Mouse (Mus musculus): ENCODE results near the gene Krtap3-1. TPM values are rescaled to one million over a fixed set of nuclear protein-coding genes. Genes with fewer than 3 reads are reported as not detected.
A peak's percentile ranks its signal among the peaks of the same experiment; 100 is the strongest.
"Not testable (repeated sequence)": the region's sequence is repeated elsewhere in the genome, so short reads cannot be mapped to it uniquely, and the experiment has no call there.

The Krtap3-1 gene
- not detected for total RNA-seq (2021)

DNA sequence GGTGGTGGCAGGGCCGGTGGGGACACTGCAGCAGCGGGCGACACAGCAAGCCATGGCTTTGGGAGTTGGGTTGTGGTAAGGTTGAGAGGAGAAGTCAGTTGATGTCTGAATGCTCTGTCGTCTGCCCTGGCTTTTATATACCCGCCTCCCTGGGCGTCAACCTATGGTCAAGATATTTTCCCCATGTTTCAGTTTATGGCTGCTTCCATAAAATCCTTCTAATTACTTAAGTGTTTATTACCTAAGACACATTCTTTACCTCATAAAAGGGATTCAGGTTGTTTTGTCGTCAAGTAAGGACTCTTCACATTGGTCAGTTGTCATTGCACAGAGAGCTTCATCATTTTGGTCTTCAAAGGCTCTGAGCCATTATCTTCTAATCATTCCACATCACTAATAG, at the start of gene Krtap3-1:
TSS of gene Krtap3-1 (minus strand) at position 101 of the 400 bp plus-strand sequence.
- intact Hi-C loops (cut with DNase I), result no loop called here

DNA sequence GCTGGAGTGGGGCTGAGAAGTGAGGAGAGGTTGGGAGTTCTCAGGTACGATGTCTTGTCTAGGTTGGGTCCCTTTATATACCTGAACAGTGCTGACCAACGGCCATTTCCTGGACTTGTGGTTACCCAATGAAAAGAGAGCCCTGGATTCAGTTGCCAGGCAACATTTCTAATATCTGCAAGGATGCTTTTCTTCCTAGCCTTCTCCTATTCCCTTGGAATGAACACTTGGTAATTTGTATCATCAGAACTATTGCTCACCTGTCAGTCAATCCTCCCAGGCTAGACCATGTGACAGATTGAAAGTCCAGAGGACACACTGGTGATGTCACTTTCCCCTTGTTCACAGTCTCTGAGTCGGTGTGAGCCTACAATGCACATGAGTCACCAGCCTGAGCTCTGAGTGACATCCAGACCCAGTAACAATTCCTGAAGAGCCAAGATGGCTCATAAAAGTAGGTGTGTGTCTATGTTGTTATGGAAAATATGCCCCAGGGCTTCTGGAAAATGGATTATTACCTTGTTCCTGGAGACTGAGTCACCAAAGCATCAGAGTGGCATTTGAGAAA, 48.5 kb upstream of the Krtap3-1 start, which contains the start of gene Krtap2-4:
TSS of gene Krtap2-4 (minus strand) at position 51 of the 568 bp plus-strand sequence.
- intact Hi-C loops (cut with DNase I), result no loop called here
- no peak for DNase-seq

More for the DNA sequence above, at the start of gene Krtap3-1:
- no peak for DNase-seq

DNA sequence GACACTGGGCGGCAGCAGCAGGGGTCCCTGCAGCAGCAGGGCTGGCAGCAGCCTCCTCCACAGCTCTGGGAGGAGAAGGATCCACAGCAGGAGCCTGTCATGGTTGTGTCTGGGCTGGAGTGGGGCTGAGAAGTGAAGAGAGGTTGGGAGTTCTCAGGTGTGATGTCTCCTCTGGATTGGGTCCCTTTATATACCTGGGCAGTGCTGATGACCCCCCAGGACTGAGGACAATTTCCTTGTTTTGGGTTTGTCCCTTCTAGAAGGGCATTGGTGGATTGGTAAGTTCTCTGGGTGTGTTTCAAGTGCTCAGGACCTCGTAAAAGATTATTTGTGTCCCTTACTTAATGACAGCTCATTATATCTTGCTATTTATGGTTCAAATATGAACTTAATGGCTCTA, 43.7 kb upstream of the Krtap3-1 start, which contains the start of gene Gm11937:
TSS of gene Gm11937 (minus strand) at position 101 of the 400 bp plus-strand sequence.
- intact Hi-C loops (cut with DNase I); DNase-seq: not testable (repeated sequence)

DNA sequence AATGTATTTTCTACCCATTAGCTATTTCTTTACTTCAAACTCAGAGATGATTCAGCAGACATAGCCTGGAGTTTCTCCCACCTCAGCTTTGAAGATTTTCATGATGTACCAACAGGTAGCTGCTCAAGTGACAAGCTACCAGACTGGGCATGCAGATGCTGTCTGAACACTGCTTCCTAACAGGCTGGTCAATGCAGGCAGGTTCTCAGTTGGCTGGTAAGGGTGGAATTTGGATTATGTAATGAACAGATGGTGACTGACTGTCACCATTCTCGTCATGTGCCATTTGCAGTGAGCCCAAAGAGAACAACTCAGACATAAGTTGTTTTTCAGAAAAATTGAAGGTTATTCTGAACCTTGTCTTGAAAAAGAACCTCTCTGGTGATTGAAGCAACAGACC, 42.7 kb upstream of the Krtap3-1 start:
- intact Hi-C loops (cut with DNase I), result no loop called here
- no peak for DNase-seq

DNA sequence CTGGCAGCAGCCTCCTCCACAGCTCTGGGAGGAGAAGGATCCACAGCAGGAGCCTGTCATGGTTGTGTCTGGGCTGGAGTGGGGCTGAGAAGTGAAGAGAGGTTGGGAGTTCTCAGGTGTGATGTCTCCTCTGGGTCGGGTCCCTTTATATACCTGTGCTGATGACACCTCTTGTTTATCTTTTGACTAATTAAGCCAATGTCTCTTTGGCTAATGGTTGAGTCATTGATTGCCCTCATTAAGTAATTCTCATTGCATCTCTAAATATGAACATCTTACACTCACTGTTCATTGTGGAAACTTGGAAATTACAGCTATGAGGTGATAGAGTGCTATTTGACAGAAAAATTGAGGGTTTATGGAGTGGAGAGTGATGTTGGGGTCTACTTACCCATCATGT, 36.8 kb upstream of the Krtap3-1 start, which contains the start of gene Gm11938:
TSS of gene Gm11938 (minus strand) at position 101 of the 400 bp plus-strand sequence.
- DNase-seq; intact Hi-C loops (cut with DNase I): not testable (repeated sequence)

DNA sequence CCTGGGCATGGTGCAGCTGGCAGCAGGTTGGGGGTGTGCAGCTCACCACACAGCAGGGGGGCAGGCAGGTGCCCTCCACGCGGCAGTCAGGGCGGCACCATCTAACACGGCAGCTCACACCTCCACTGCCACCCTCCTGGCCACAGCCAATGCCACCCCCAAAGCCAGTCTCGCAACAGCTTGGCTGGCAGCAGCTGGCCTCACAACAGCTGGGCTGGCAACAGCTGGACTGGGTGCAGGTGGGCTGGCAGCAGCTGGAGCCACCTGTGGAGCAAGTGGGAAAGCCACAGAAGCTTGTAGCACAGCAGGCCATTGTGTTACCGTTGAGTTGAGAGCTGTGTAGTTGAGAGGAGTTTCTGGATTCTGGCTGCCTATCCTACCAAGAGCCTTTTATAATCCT, 31.3 kb upstream of the Krtap3-1 start, which contains the start of gene Krtap9-3:
TSS of gene Krtap9-3 (minus strand) at position 364 of the 400 bp plus-strand sequence.
- intact Hi-C loops (cut with DNase I); DNase-seq: not testable (repeated sequence)

DNA sequence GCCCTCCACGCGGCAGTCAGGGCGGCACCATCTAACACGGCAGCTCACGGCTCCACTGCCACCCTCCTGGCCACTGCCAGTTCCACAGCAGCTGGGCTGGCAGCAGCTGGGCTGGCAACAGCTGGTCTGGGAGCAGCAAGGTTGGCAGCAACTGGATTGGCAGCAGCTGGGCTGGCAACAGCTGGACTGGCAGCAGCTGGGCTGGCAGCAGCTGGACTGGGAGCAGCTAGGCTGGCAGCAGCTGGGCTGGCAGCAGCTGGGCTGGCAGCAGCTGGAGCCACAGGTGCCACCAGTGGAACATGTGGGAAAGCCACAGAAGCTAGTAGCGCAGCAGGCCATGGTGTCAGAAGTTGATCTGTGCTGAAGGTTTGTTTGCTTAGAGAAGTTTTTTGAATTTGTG, 24.6 kb upstream of the Krtap3-1 start, which contains the start of gene Krtap1-3:
TSS of gene Krtap1-3 (minus strand) at position 359 of the 400 bp plus-strand sequence.
- intact Hi-C loops (cut with DNase I), result no loop called here
- DNase-seq, result no peak

DNA sequence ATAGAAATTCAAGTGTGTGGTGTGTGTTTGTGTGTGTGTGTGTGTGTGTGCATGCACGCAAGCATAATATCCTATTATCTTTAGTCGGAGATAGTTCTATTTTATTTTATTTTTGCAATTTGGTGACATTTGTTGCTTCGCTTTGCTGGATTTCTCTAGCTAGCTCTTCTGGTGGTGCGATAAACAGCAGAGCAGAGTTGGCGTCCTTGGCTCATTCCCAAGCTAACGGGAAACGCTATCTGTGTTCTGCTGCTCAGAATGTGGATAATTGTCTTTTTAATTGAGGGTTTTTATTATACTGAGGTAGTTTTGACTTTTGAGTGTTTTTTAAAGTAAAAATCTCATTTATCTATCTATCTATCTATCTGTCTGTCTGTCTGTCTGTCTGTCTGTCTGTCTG, 18.7 kb upstream of the Krtap3-1 start:
- no peak for DNase-seq
- intact Hi-C loops (cut with DNase I), result no loop called here

DNA sequence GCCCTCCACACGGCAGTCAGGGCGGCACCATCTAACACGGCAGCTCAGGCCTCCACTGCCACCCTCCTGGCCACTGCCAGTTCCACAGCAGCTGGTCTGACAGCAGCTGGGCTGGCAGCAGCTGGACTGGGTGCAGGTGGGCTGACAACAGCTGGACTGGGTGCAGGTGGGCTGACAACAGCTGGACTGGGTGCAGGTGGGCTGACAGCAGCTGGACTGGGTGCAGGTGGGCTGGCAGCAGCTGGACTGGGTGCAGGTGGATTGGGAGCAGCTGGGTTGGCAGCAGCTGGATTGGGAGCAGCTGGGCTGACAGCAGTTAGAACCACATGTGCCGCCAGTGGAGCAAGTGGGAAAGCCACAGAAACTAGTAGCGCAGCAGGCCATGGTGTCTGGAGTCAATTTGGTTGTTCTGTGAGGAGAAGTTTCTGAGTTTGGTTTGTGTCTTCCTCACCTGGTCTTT, 16.8 kb upstream of the Krtap3-1 start, which contains the start of gene Krtap1-4:
TSS of gene Krtap1-4 (minus strand) at position 410 of the 460 bp plus-strand sequence.
- no peak for DNase-seq
- intact Hi-C loops (cut with DNase I), result no loop called here

DNA sequence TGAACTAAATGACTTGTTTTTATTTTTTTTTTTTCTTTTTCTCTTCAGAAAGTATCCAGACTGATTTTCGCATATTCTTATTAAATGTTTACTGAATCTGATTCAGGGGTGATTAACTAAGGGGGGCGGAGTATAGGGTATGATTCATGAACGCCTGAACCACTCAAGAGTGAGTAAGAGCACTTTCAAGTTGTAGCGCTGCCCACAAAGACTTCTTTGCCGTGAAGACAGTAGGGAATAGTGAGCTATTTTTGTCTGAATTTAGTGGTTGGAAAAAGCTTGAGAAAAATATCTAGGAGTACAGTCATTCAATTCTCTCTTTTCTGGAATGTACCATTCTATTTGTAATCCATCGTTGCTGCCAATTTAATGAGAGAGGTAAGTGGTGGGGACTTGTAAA, 15.1 kb upstream of the Krtap3-1 start:
- DNase-seq, result no peak
- intact Hi-C loops (cut with DNase I), result no loop called here

DNA sequence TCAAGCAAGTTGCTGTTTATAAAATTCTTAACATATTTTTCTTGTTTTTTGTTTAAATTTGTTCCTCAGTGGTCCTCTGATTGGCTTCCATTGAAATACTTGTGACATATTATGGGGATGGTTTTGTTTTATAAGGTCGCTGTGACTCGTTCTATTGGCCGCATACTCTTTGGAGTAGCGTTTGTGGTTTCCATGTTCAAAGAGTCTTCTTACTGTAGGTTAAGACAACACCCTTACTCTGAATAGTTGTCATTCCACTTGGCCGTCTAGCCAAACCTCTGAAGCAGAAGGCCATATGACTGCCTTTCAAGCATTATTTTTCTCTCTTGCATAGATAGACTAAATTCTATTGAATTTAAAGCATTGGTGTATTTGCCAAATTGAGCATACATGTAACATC, 14.6 kb upstream of the Krtap3-1 start:
- intact Hi-C loops (cut with DNase I), result no loop called here

DNA sequence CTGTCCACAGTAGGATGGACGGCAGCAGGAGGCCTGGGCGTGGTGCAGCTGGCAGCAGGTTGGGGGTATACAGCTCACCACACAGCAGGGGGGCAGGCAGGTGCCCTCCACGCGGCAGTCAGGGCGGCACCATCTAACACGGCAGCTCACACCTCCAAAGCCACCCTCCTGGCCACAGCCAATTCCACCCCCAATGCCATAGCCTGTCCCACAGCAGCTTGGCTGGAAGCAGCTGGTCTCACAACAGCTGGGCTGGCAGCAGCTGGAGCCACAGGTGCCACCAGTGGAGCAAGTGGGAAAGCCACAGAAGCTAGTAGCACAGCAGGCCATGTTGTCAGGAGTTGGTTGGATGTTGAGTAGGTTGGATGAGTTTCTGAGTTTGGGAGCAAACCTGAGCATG, 14.2 kb upstream of the Krtap3-1 start, which contains the start of gene Krtap1-5:
TSS of gene Krtap1-5 (minus strand) at position 381 of the 400 bp plus-strand sequence.
- intact Hi-C loops (cut with DNase I), result no loop called here

More for the DNA sequence above, 14.6 kb upstream of the Krtap3-1 start:
- no peak for DNase-seq

DNA sequence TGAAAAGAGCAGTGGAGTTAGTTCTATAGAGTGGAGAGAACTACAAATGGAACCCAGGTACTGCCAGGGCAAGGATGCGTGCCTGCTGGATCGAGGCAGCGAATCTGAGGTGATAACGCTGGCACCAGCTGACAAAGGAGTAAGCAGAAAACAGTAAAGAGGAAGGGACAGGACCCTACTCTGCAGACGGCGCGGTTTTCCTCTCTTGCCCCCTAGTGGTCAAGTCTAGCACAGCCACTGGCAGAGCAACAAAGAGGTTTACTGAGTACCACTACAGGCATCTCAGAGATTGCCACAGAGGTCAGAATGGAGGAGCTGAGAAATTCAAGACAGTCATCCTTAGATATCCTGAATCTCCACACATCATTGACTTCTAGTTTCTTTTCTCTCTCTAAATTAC, 7.7 kb upstream of the Krtap3-1 start:
- peak; percentile 65 to 78 for DNase-seq
- intact Hi-C loops (cut with DNase I), result loop anchor here (1.0 kb wide), 1 partner anchor 110 kb away; no protein-coding TSS in a partner anchor

More for the DNA sequence above, 14.2 kb upstream of the Krtap3-1 start, which contains the start of gene Krtap1-5:
- DNase-seq, result no peak

DNA sequence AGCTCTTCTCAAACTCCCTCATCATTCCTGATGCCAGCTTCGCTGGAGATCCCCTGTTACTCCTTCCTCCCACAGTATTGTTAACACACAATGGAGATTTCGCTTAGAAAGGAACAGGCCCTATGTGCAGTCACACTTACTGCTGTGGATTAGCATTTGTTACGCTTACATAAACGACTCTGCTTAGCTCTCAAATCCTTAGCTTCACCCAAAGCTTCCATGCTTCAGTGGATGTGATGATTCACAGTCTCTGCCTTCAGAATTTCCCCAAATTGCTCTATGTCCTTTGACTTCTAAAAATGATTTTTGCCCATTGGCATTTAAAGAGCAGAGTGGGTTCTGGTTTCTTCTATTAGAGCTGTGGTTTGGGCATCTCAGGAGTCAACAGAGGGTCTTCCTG, 6.7 kb upstream of the Krtap3-1 start:
- no peak for DNase-seq
- intact Hi-C loops (cut with DNase I), result no loop called here

DNA sequence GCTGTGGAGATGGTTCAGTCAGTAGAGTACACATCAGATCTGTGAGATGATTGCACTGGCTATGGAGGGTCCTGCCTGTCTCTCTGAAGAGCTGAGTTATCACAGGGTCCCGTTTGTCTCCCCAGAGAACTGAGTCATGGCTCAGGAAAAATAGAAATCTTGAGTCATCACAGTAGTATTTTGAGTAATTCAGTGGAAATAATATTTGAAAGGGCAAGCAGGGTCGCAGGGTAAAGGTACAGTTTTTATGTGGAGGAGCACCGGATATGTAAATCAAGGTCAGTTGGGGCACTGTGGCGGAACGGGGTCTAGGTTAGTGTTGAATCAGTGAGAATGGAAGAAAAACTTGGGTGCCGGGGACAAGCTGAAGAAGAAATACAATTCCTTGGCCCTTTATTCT, 3.9 kb downstream of the Krtap3-1 start:
- no peak for DNase-seq
- intact Hi-C loops (cut with DNase I), result no loop called here

DNA sequence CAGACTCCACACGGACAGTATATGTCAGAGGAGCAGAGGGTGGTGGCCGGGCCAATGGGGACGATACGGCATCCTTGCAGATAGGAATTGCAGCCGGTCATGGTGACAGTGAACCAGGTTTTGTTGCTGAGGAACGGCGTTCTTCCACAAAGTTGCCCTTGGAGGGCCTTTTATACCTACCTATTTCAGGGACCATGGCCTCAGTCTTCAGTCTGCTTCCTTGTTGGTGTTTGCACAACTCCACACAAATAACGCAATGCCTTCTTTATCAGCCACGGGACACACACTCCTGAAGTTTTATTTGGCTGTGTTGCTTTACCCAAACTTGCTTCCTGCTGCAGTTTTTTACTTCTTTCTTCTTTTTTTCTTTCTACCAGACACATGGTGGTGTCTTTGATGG, 7.1 kb downstream of the Krtap3-1 start, which contains the start of gene Gm11939:
TSS of gene Gm11939 (minus strand) at position 101 of the 400 bp plus-strand sequence.
- intact Hi-C loops (cut with DNase I), result no loop called here

DNA sequence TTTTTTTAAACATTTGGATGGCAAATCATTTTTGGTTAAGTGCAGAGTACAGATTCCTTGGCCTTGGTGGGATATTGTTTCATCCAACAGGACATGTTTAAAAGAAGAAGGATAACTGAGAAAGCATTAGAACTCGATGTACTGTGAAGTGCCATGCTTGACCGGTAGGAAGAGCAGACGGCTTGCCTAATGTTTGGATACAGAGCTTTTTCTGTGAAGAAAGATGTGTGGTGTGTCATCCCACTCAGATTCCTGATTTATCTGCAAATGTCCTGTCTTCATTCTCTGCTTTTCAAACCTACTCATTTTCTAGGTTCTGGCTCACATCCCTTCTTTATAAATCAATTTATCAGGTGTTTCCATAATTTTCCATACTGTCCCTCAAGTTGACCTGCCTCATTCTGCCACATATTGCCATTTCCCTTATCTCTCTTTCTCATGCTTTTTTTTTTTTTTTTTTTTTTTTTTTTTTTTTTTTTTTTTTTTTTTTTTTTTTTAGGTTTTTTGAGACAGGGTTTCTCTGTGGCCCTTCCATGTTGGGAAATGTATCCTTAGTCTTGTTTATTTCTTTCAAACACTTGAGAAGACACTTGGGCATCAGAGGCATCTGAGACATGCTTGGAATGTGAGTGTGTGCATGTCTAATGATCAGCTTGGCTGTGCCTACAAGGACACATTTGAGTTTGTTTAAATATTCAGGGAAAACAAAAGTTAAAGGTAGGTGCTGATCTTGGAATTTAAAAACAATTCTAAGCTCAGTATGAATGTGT, 8.3 kb downstream of the Krtap3-1 start:
- DNase-seq, result no peak
- intact Hi-C loops (cut with DNase I), result no loop called here

More for the DNA sequence above, 7.1 kb downstream of the Krtap3-1 start, which contains the start of gene Gm11939:
- DNase-seq, result no peak

DNA sequence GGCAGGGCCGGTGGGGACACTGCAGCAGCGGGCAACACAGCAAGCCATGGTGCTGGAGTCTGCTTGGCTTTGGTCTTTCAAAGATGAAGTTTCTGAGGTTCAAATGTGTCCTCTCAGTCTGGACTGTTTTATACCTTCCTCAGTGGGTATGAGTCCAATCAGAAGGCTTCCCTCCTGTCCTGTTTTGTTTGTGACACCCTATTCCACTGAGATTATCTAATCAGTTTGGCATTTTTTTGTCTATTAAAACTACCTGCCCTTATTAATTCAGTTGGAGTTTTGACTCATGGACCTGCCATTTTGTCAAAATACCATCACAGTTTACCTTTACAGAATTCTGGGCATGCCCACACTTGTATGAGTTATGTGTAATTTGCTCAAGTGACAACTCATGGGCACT, 9.7 kb downstream of the Krtap3-1 start, which contains the start of gene Krtap3-2:
TSS of gene Krtap3-2 (minus strand) at position 101 of the 400 bp plus-strand sequence.
- no peak for DNase-seq
- intact Hi-C loops (cut with DNase I), result no loop called here

DNA sequence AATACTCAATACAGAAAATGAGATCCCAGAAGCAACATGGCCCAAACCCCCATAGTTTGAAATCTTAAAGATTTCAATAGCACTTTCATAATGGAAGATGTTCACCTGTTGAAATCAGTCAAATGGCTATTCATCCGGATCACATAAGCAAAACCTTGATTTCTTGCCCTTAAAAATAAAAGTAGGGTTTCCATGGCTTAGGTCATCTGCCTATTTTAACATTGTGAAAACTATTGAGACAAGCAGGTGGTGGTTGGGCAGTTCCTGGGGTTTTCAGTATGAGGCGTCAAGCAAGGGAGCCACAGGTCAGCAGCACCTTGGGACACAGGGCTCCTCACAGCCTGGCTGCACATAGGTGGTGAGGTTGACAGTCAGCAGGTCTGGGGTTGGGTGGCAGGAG, 10.2 kb downstream of the Krtap3-1 start:
- DNase-seq, result no peak
- intact Hi-C loops (cut with DNase I), result no loop called here

DNA sequence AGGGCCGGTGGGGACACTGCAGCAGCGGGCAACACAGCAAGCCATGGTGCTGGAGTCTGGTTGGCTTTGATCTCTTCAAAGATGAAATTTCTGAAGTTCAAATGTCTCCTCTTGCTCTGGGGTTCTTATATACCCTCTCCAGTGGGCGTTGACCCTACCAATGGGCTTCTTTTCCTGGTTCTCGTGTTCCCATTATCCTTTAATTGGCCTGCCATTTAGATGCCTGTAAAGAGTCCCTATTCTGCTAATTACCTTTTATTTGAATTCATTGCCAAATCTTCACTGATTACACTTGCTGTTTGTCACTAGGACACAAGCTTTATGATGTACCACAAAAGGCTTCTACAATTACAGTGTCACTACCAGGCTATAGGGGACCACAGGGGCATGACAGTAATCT, 15.7 kb downstream of the Krtap3-1 start, which contains the start of gene Krtap3-3:
TSS of gene Krtap3-3 (minus strand) at position 101 of the 400 bp plus-strand sequence.
- intact Hi-C loops (cut with DNase I), result no loop called here
- DNase-seq, result no peak

DNA sequence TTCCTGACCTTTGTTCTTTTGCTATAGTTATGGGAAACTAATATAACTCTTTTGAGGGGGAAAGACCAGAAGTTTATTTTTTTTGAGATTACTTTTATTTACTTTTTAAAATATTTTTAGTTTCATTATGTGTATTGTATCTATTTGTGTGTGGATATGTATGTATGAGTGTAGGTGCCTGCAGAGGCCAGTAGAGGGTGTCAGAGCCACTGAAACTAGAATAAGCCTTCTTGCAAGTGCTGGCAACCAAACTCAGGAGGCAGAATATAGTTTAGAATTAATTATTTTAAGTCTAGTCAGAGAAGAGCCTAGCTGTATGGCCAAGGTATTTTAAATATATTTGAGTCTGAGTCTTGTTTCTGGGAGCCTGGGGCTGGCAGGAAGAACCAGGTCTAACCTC, 18.5 kb downstream of the Krtap3-1 start:
- DNase-seq, result no peak
- intact Hi-C loops (cut with DNase I), result no loop called here

All from heart, postnatal 10 days (tissue).